In the genomic region with DNA sequence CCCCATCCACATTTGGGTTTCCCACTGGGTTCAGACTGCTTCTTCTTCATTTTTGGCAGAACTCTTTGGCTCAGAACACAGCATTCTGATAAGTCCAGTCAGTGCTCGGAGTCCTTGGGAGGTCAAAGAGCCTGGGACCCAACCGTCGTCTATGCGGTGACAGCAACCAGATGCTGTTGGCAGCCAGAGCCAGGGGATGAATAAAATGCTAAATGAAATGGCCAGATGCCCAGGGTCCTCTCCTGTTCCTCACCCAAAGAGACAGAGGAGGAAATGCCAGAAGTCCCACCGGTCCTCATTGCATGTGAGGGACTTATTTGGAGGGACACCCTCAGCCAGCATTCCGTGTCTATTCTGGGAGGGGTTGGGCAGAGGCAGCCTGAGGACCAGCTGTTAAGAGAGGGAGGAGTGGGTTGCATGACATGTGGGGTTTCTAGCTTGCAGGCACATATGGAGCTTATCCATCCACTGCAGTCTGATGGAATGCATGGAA, we compare ENCODE assay signal across 8 mouse cellular contexts.
DNase-seq lines count a peak whose midpoint lies in the region; ATAC-seq and TF ChIP-seq lines count a peak whose summit lies in the region.

No protein-coding gene starts in this region.

- no peaks in the 10 kb centered on the region for H3K4me1 ChIP-seq in hindbrain, embryonic 16.5 days (ENCODE audit: control insufficient read depth, insufficient read depth, low read depth, low read length)
- H3K4me1 ChIP-seq in hindbrain, embryonic 13.5 days (replicated peaks), result no peaks in the 10 kb centered on the region
- H3K4me1 ChIP-seq in intestine, embryonic 16.5 days (ENCODE audit: control insufficient read depth, insufficient read depth, low read length), result no peaks in the 10 kb centered on the region
- no peaks in the 10 kb centered on the region for H3K4me1 ChIP-seq in lung, postnatal 0 days (ENCODE audit: insufficient read depth, low read depth, low read length)
- no peaks in the 10 kb centered on the region for H3K4me1 ChIP-seq in forebrain, embryonic 11.5 days (replicated peaks; ENCODE audit: control insufficient read depth, insufficient read depth, low read length)

- H3K27ac ChIP-seq in hindbrain, embryonic 16.5 days (ENCODE audit: low read depth, low read length), result no peak overlapping the region
- no peak overlapping the region for H3K27ac ChIP-seq in hindbrain, embryonic 13.5 days
- peak overlapping the region; percentile 38 for H3K27ac ChIP-seq in intestine, embryonic 16.5 days (ENCODE audit: low read length)
- H3K27ac ChIP-seq in lung, postnatal 0 days (ENCODE audit: low read length), result no peak overlapping the region
- no peak overlapping the region for H3K27ac ChIP-seq in forebrain, embryonic 11.5 days (ENCODE audit: low read depth, low read length)

- no peaks in the 10 kb centered on the region for H3K36me3 ChIP-seq in hindbrain, embryonic 16.5 days (ENCODE audit: control insufficient read depth, insufficient read depth, low read length)
- no peaks in the 10 kb centered on the region for H3K36me3 ChIP-seq in hindbrain, embryonic 13.5 days
- no peaks in the 10 kb centered on the region for H3K36me3 ChIP-seq in intestine, embryonic 16.5 days (ENCODE audit: control insufficient read depth, insufficient read depth, low read length)
- no peaks in the 10 kb centered on the region for H3K36me3 ChIP-seq in lung, postnatal 0 days (ENCODE audit: insufficient read depth, low read length)
- H3K36me3 ChIP-seq in forebrain, embryonic 11.5 days (ENCODE audit: control insufficient read depth, insufficient read depth, low read length), result no peaks in the 10 kb centered on the region

- peak; percentile 51 for TF ChIP-seq EP300 in lung, postnatal 0 days (IDR thresholded peaks at IDR 0.05)

- no peaks in the 10 kb centered on the region for H3K9me3 ChIP-seq in hindbrain, embryonic 16.5 days (ENCODE audit: control insufficient read depth, low read length)
- no peaks in the 10 kb centered on the region for H3K9me3 ChIP-seq in hindbrain, embryonic 13.5 days
- no peaks in the 10 kb centered on the region for H3K9me3 ChIP-seq in intestine, embryonic 16.5 days (ENCODE audit: control insufficient read depth, low read length)
- H3K9me3 ChIP-seq in lung, postnatal 0 days (ENCODE audit: low read length), result no peaks in the 10 kb centered on the region
- no peaks in the 10 kb centered on the region for H3K9me3 ChIP-seq in forebrain, embryonic 11.5 days (ENCODE audit: control insufficient read depth, low read length)

- peak; percentile 52; the same call in 1 of the 2 replicates for ATAC-seq in hindbrain, embryonic 16.5 days
- no peak for ATAC-seq in hindbrain, embryonic 13.5 days (ENCODE audit: low FRiP score)
- ATAC-seq in intestine, embryonic 16.5 days, result peak; percentile 79
- ATAC-seq in lung, postnatal 0 days, result peak; percentile 90
- no peak for ATAC-seq in megakaryocyte, adult 5-6 weeks (ENCODE audit: poor library complexity, severe bottlenecking)
- ATAC-seq in forebrain, embryonic 11.5 days (replicated peaks; ENCODE audit: low FRiP score), result no peak

- no peak for TF ChIP-seq CTCF in lung, postnatal 0 days (IDR thresholded peaks at IDR 0.05)

- no peak overlapping the region for H3K9ac ChIP-seq in hindbrain, embryonic 16.5 days (ENCODE audit: low read depth, low read length)
- H3K9ac ChIP-seq in hindbrain, embryonic 13.5 days, result no peak overlapping the region
- H3K9ac ChIP-seq in intestine, embryonic 16.5 days (ENCODE audit: low read depth, low read length), result no peak overlapping the region
- no peak overlapping the region for H3K9ac ChIP-seq in lung, postnatal 0 days (replicated peaks; ENCODE audit: low read depth)
- H3K9ac ChIP-seq in forebrain, embryonic 11.5 days (ENCODE audit: low read length), result no peak overlapping the region

- no peaks in the 10 kb centered on the region for H3K27me3 ChIP-seq in hindbrain, embryonic 16.5 days (replicated peaks; ENCODE audit: control insufficient read depth, insufficient read depth, low read length)
- H3K27me3 ChIP-seq in hindbrain, embryonic 13.5 days, result no peaks in the 10 kb centered on the region
- no peaks in the 10 kb centered on the region for H3K27me3 ChIP-seq in intestine, embryonic 16.5 days (replicated peaks; ENCODE audit: control insufficient read depth, insufficient read depth, low read length)
- H3K27me3 ChIP-seq in lung, postnatal 0 days (replicated peaks; ENCODE audit: insufficient read depth, low read length), result no peaks in the 10 kb centered on the region
- no peaks in the 10 kb centered on the region for H3K27me3 ChIP-seq in forebrain, embryonic 11.5 days (ENCODE audit: control insufficient read depth, insufficient read depth, low read length)

- H3K4me2 ChIP-seq in hindbrain, embryonic 16.5 days (ENCODE audit: low read length), result no peak overlapping the region
- H3K4me2 ChIP-seq in hindbrain, embryonic 13.5 days, result no peak overlapping the region
- no peak overlapping the region for H3K4me2 ChIP-seq in intestine, embryonic 16.5 days (ENCODE audit: low read depth, low read length)
- H3K4me2 ChIP-seq in lung, postnatal 0 days (replicated peaks; ENCODE audit: low read depth, low read length), result no peak overlapping the region
- no peak overlapping the region for H3K4me2 ChIP-seq in forebrain, embryonic 11.5 days (ENCODE audit: low read depth, low read length, severe bottlenecking)

- peak; percentile 37 for DNase-seq in gastrocnemius, adult 18-20 months (ENCODE audit: low spot score)
- DNase-seq in lung, postnatal 0 days (ENCODE audit: low spot score), result peak; percentile 73
- DNase-seq in embryo, embryonic 10 days (ENCODE audit: low spot score), result no peak
- DNase-seq in forebrain, embryonic 11.5 days (ENCODE audit: low spot score), result no peak

- 68% methylated on average over 6 of the region's 6 CpGs for WGBS in hindbrain, embryonic 16.5 days
- 84% methylated on average over 6 of the region's 6 CpGs for WGBS in hindbrain, embryonic 13.5 days
- WGBS in intestine, embryonic 16.5 days, result 62% methylated on average over 6 of the region's 6 CpGs
- 56% methylated on average over 6 of the region's 6 CpGs for WGBS in lung, postnatal 0 days
- WGBS in forebrain, embryonic 11.5 days, result 87% methylated on average over 6 of the region's 6 CpGs

- no peak overlapping the region for H3K4me3 ChIP-seq in hindbrain, embryonic 16.5 days (ENCODE audit: low read length)
- H3K4me3 ChIP-seq in hindbrain, embryonic 13.5 days, result no peak overlapping the region
- H3K4me3 ChIP-seq in intestine, embryonic 16.5 days (ENCODE audit: low read length), result no peak overlapping the region
- H3K4me3 ChIP-seq in lung, postnatal 0 days (ENCODE audit: low read depth, low read length), result no peak overlapping the region
- H3K4me3 ChIP-seq in forebrain, embryonic 11.5 days (ENCODE audit: low read depth, low read length), result no peak overlapping the region

Comparison
In these comparisons a context has a peak if more than half of its experiments do, and no peak if none do; other contexts are left out.
1. ATAC-seq: peak in hindbrain, embryonic 16.5 days (single experiment), intestine, embryonic 16.5 days (single experiment) and lung, postnatal 0 days (single experiment); none in hindbrain, embryonic 13.5 days (single experiment), megakaryocyte, adult 5-6 weeks (single experiment) and forebrain, embryonic 11.5 days (single experiment).
2. DNase-seq: peak in gastrocnemius, adult 18-20 months (single experiment) and lung, postnatal 0 days (single experiment); none in embryo, embryonic 10 days (single experiment) and forebrain, embryonic 11.5 days (single experiment).